Mouse (Mus musculus): ENCODE measurements at regions not wholly inside any gene's neighbourhood (a gene's known extent, or its start where the extent isn't known, plus 50 kb on each side); places are given as distances from the start of the nearest gene placed in this dataset.

GRCm38 (mm10) chr9:30021981-30022380 is 59.0 kb upstream of the Ntm start:
- no peak for DNase-seq

- DNase-seq: no peak
These were observed 62.3 kb upstream of the Ntm start for GRCm38 (mm10) chr9:30025275-30025674.

- DNase-seq: no peak
These were observed 64.0 kb upstream of the Ntm start for GRCm38 (mm10) chr9:30026939-30027338.

- no peak for DNase-seq
These were observed 77.5 kb upstream of the Ntm start for GRCm38 (mm10) chr9:30040396-30040795.

GRCm38 (mm10) chr9:30064551-30064950 is 101.6 kb upstream of the Ntm start:
- no peak for DNase-seq

- DNase-seq: no peak
These were observed 105.0 kb upstream of the Ntm start for GRCm38 (mm10) chr9:30067980-30068379.

GRCm38 (mm10) chr9:30075233-30075632 is 112.3 kb upstream of the Ntm start:
- DNase-seq: no peak

GRCm38 (mm10) chr9:30076006-30076405 is 113.1 kb upstream of the Ntm start:
- DNase-seq: no peak

- DNase-seq: no peak
These were observed 113.5 kb upstream of the Ntm start for GRCm38 (mm10) chr9:30076482-30076881.

GRCm38 (mm10) chr9:30101942-30102341 is 139.0 kb upstream of the Ntm start:
- no peak for DNase-seq

GRCm38 (mm10) chr9:30122371-30122770 is 159.4 kb upstream of the Ntm start:
- no peak for DNase-seq

GRCm38 (mm10) chr9:30129151-30129550 is 166.2 kb upstream of the Ntm start:
- no peak for DNase-seq

GRCm38 (mm10) chr9:30131626-30132025 is 168.7 kb upstream of the Ntm start:
- no peak for DNase-seq

- DNase-seq: no peak
These were observed 171.4 kb upstream of the Ntm start for GRCm38 (mm10) chr9:30134303-30134702.

GRCm38 (mm10) chr9:30137611-30138287 is 174.8 kb upstream of the Ntm start:
- DNase-seq: peak; percentile 86 to 89

- DNase-seq: peak; percentile 70
These were observed 177.2 kb upstream of the Ntm start for GRCm38 (mm10) chr9:30140188-30140587.

GRCm38 (mm10) chr9:30141186-30141585 is 178.2 kb upstream of the Ntm start:
- no peak for DNase-seq

GRCm38 (mm10) chr9:30142806-30143458 is 180.0 kb upstream of the Ntm start:
- no peak for DNase-seq

GRCm38 (mm10) chr9:30149481-30150468 is 186.8 kb upstream of the Ntm start:
- DNase-seq: no peak

GRCm38 (mm10) chr9:30151173-30151572 is 188.2 kb upstream of the Ntm start:
- no peak for DNase-seq

- no peak for DNase-seq
These were observed 203.4 kb upstream of the Ntm start for GRCm38 (mm10) chr9:30166235-30166752.

- DNase-seq: no peak
These were observed 204.3 kb upstream of the Ntm start for GRCm38 (mm10) chr9:30167223-30167622.

- DNase-seq: no peak
These were observed 211.7 kb upstream of the Ntm start for GRCm38 (mm10) chr9:30174646-30175045.
